In the genomic region with DNA sequence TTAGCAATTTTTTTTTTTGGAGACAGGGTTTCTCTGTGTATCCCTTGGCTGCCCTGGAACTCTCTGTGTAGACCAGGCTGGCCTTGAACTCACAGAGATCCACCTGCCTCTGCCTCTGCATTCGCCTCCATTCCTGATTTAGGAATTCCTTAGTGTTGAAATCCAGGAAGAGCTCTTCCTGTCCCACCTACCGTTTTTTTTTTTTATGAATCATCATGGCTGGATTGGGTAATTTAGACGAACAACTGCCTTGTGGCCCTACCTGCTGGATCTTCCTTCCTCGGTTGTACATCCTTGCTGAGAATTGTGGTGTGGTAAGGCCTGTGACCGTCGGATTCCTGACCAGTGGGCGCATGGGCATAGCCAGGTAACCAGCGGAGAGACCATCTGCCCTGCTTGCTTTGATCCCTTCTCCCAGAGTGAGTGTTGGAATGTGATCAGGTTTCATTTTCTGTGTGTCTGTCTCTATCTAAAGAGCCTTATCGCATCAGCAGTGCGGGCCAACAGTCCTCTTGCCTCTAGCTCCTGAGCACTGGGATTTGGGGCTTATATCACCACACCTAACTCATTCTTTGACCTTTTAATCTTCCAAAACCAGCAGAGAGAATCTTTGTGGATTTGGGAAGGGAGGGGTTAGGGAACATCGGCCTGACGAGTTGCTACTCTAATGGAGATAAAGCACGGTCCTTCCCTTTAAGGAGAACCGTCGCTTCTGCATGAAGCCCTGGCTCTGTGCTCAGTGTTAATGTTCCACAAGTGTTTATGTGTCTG, we compare ENCODE assay signal across 10 mouse cellular contexts. TPM values are rescaled to one million over a fixed set of nuclear protein-coding genes. Genes with fewer than 3 reads are reported as not detected.
A peak's percentile ranks its signal among the peaks of the same experiment; 100 is the strongest.
DNase-seq lines count a peak whose midpoint lies in the region; ATAC-seq and TF ChIP-seq lines count a peak whose summit lies in the region.
"Had no signal": no experiment of that assay in that cellular context is flagged by ENCODE, and none has a peak within 500 bp of the region (broad histone marks: within the 10 kb centered on the region; RNA-seq: fewer than 3 reads in every experiment).

No protein-coding gene starts in this region.

- no peak for TF ChIP-seq POLR2A in MEL (IDR thresholded peaks at IDR 0.05; ENCODE audit: control insufficient read depth in 1 of 2, insufficient read depth in 1 of 2, low read depth in 1 of 2, low read length in 2 of 2, poor library complexity in 1 of 2)

- WGBS in kidney, embryonic 15.5 days: 71% methylated on average over 15 of the region's 15 CpGs
- 68% methylated on average over 15 of the region's 15 CpGs for WGBS in liver, embryonic 16.5 days (ENCODE audit: insufficient replicate concordance)
- 89% methylated on average over 15 of the region's 15 CpGs for WGBS in midbrain, embryonic 16.5 days

- TF ChIP-seq EP300 in MEL (IDR thresholded peaks at IDR 0.05; ENCODE audit: low read depth in 1 of 2, low read length in 2 of 2): peak; percentile 61 to 77

- no peaks in the 10 kb centered on the region for H3K27me3 ChIP-seq in kidney, embryonic 15.5 days
- H3K27me3 ChIP-seq in MEL (ENCODE audit: control insufficient read depth in 1 of 2, insufficient read depth in 2 of 2, low read length in 2 of 2): no peaks in the 10 kb centered on the region
- H3K27me3 ChIP-seq in liver, embryonic 16.5 days (ENCODE audit: control insufficient read depth, insufficient read depth, low read depth, low read length): no peaks in the 10 kb centered on the region
- H3K27me3 ChIP-seq in midbrain, embryonic 16.5 days (ENCODE audit: control insufficient read depth, insufficient read depth, low read depth, low read length): no peaks in the 10 kb centered on the region

- peaks cover 35% of the 10 kb centered on the region for H3K4me1 ChIP-seq in kidney, embryonic 15.5 days
- H3K4me1 ChIP-seq in MEL (ENCODE audit: control insufficient read depth in 1 of 2, insufficient read depth in 2 of 2, low read length in 2 of 2): peaks cover 17 to 34% of the 10 kb centered on the region in 2 experiments
- H3K4me1 ChIP-seq in liver, embryonic 16.5 days (ENCODE audit: control insufficient read depth, low read depth, low read length): peaks cover 41% of the 10 kb centered on the region
- H3K4me1 ChIP-seq in midbrain, embryonic 16.5 days (ENCODE audit: control insufficient read depth, insufficient read depth, low read length): no peaks in the 10 kb centered on the region

- TF ChIP-seq CTCF in MEL (IDR thresholded peaks at IDR 0.05 in 2 of 3, conservative IDR thresholded peaks at IDR 0.05 in 1 of 3; ENCODE audit: control insufficient read depth in 1 of 3, insufficient read depth in 1 of 3, low read depth in 2 of 3, low read length in 3 of 3, poor library complexity in 1 of 3, severe bottlenecking in 1 of 3): no peak

- H3K27ac ChIP-seq in kidney, embryonic 15.5 days: peak overlapping the region; percentile 73
- peak overlapping the region; percentile 82 for H3K27ac ChIP-seq in MEL (ENCODE audit: control insufficient read depth, low read depth, low read length)
- H3K27ac ChIP-seq in liver, embryonic 16.5 days (ENCODE audit: low read length): 0 out of 2 replicates have a peak overlapping the region, but pooled peaks have one; percentile 25
- no peak overlapping the region for H3K27ac ChIP-seq in midbrain, embryonic 16.5 days (ENCODE audit: low read length)
- H3K27ac ChIP-seq: hindbrain, embryonic 14.5 days had no signal

- no peak for TF ChIP-seq RAD21 in MEL (IDR thresholded peaks at IDR 0.05; ENCODE audit: low read depth, low read length)

- no peaks in the 10 kb centered on the region for H3K79me2 ChIP-seq in MEL (ENCODE audit: control insufficient read depth, insufficient read depth, low read length, poor library complexity)

- no peaks in the 10 kb centered on the region for H3K9me3 ChIP-seq in kidney, embryonic 15.5 days (replicated peaks)
- no peaks in the 10 kb centered on the region for H3K9me3 ChIP-seq in MEL (replicated peaks; ENCODE audit: insufficient read depth, low read length)
- H3K9me3 ChIP-seq in liver, embryonic 16.5 days (replicated peaks; ENCODE audit: control insufficient read depth, low read length): no peaks in the 10 kb centered on the region
- H3K9me3 ChIP-seq in midbrain, embryonic 16.5 days (replicated peaks; ENCODE audit: control insufficient read depth, low read length, poor library complexity, severe bottlenecking): no peaks in the 10 kb centered on the region

- 0 out of 2 replicates have a peak, but pooled peaks have one; percentile 22 for ATAC-seq in kidney, embryonic 15.5 days (replicated peaks; ENCODE audit: low FRiP score)
- ATAC-seq in liver, embryonic 16.5 days (ENCODE audit: low read depth): no peak
- no peak for ATAC-seq in midbrain, embryonic 16.5 days

- 0 out of 2 replicates have a peak overlapping the region, but pooled peaks have one; percentile 5 for H3K4me2 ChIP-seq in kidney, embryonic 15.5 days
- no peak overlapping the region for H3K4me2 ChIP-seq in liver, embryonic 16.5 days (ENCODE audit: low read depth, low read length)
- H3K4me2 ChIP-seq in midbrain, embryonic 16.5 days (ENCODE audit: low read length): no peak overlapping the region
- H3K4me2 ChIP-seq: hindbrain, embryonic 14.5 days had no signal

- H3K36me3 ChIP-seq in kidney, embryonic 15.5 days: no peaks in the 10 kb centered on the region
- H3K36me3 ChIP-seq in MEL (ENCODE audit: control insufficient read depth in 1 of 2, insufficient read depth in 2 of 2, low read length in 2 of 2): peaks cover 0 to 29% of the 10 kb centered on the region in 2 experiments; a peak in 2 of 4 replicates
- H3K36me3 ChIP-seq in liver, embryonic 16.5 days (ENCODE audit: control insufficient read depth, insufficient read depth): peaks cover 3% of the 10 kb centered on the region; the same call in 1 of the 2 replicates
- no peaks in the 10 kb centered on the region for H3K36me3 ChIP-seq in midbrain, embryonic 16.5 days (ENCODE audit: control insufficient read depth, insufficient read depth, low read length)

- H3K9ac ChIP-seq in kidney, embryonic 15.5 days: no peak overlapping the region
- peak overlapping the region; percentile 29 for H3K9ac ChIP-seq in MEL (ENCODE audit: control insufficient read depth, low read depth, low read length, poor library complexity, severe bottlenecking)
- H3K9ac ChIP-seq in liver, embryonic 16.5 days (ENCODE audit: low read depth, low read length): no peak overlapping the region
- no peak overlapping the region for H3K9ac ChIP-seq in midbrain, embryonic 16.5 days (ENCODE audit: low read depth, low read length)
- H3K9ac ChIP-seq: hindbrain, embryonic 14.5 days had no signal

- no peak for DNase-seq in kidney, postnatal 10 days
- no peak for DNase-seq in MEL (ENCODE audit: low read depth, low spot score)
- peak; percentile 84 for DNase-seq in cerebellum, adult 8-10 months
- no peak for DNase-seq in adrenal gland, postnatal 14 days
- DNase-seq: right cerebral cortex, postnatal 25 days; thymus, postnatal 14 days had no signal

- H3K4me3 ChIP-seq in kidney, embryonic 15.5 days (replicated peaks): no peak overlapping the region
- peak overlapping the region; percentile 15 to 30 for H3K4me3 ChIP-seq in MEL (ENCODE audit: control insufficient read depth in 1 of 2, insufficient read depth in 1 of 2, low read depth in 2 of 2, low read length in 2 of 2)
- no peak overlapping the region for H3K4me3 ChIP-seq in liver, embryonic 16.5 days (ENCODE audit: low read depth, low read length)
- H3K4me3 ChIP-seq in midbrain, embryonic 16.5 days (ENCODE audit: low read depth, low read length): no peak overlapping the region

TF ChIP-seq in MEL, 35 proteins besides CTCF, POLR2A, EP300 and RAD21 (continues in another document):
- TF ChIP-seq TBP (IDR thresholded peaks at IDR 0.05; ENCODE audit: low read depth, low read length): no peak
- TF ChIP-seq CHD2 (IDR thresholded peaks at IDR 0.05; ENCODE audit: low read length): no peak
- TF ChIP-seq ZKSCAN1 (IDR thresholded peaks at IDR 0.05; ENCODE audit: low read depth, low read length): no peak
- TF ChIP-seq MEF2A (IDR thresholded peaks at IDR 0.05; ENCODE audit: extremely low read depth, insufficient replicate concordance, low read depth, low read length, poor library complexity, severe bottlenecking): no peak
- TF ChIP-seq POLR2AphosphoS2 (IDR thresholded peaks at IDR 0.05; ENCODE audit: low read length): no peak
- no peak for TF ChIP-seq MAZ (IDR thresholded peaks at IDR 0.05; ENCODE audit: low read depth, low read length)
- TF ChIP-seq MAFK (IDR thresholded peaks at IDR 0.05; ENCODE audit: borderline replicate concordance, low read depth, low read length): no peak; the same call in 1 of the 2 replicates
- TF ChIP-seq NELFE (IDR thresholded peaks at IDR 0.05; ENCODE audit: low read depth, low read length): no peak; the same call in 1 of the 2 replicates

RNA-seq across cellular contexts. Expression of gene St3gal2, which starts 21.1 kb away (rescaled TPM):
- polyA plus RNA-seq in kidney, embryonic 15.5 days (2015; fragmentation: Nextera tagmentation; extraction: Ambion mirVana): 25.2 and 27.4 TPM in 2 replicates
- total RNA-seq in MEL (2012; rRNA removed): 4.0 and 5.2 TPM in 2 replicates
- 10 to 100 TPM in 1 of 2 experiments, not detected in 1; 18.0 TPM for polyA plus RNA-seq in MEL (2012; ENCODE audit: insufficient read depth in 1 of 2, insufficient read length in 2 of 2, low read depth in 1 of 2, low replicate concordance in 2 of 2, missing spikeins in 1 of 2)
- polyA plus RNA-seq in liver, embryonic 16.5 days (2015; fragmentation: Nextera tagmentation; extraction: Ambion mirVana): 21.0 and 23.7 TPM in 2 replicates
- 18.5 and 21.6 TPM in 2 replicates for total RNA-seq in adrenal gland, postnatal 14 days (2021)
- 25.9 and 26.8 TPM in 2 replicates for polyA plus RNA-seq in midbrain, embryonic 16.5 days (2015; fragmentation: Nextera tagmentation; extraction: Ambion mirVana)

RNA-seq across cellular contexts. Expression of gene Fuk, which starts 38.6 kb away (rescaled TPM):
- polyA plus RNA-seq in kidney, embryonic 15.5 days (2015; fragmentation: Nextera tagmentation; extraction: Ambion mirVana): 12.0 and 13.3 TPM in 2 replicates
- 8.3 and 9.1 TPM in 2 replicates for total RNA-seq in MEL (2012; rRNA removed)
- 10 to 100 TPM in 1 of 2 experiments, not detected in 1; 10.6 TPM for polyA plus RNA-seq in MEL (2012; ENCODE audit: insufficient read depth in 1 of 2, insufficient read length in 2 of 2, low read depth in 1 of 2, low replicate concordance in 2 of 2, missing spikeins in 1 of 2)
- 2.7 and 2.9 TPM in 2 replicates for polyA plus RNA-seq in liver, embryonic 16.5 days (2015; fragmentation: Nextera tagmentation; extraction: Ambion mirVana)
- 7.6 and 10.4 TPM in 2 replicates for total RNA-seq in adrenal gland, postnatal 14 days (2021)
- polyA plus RNA-seq in midbrain, embryonic 16.5 days (2015; fragmentation: Nextera tagmentation; extraction: Ambion mirVana): 6.3 and 7.3 TPM in 2 replicates

RNA-seq across cellular contexts. Expression of gene Ddx19a, which starts 56.7 kb away (rescaled TPM):
- 14.5 and 15.5 TPM in 2 replicates for polyA plus RNA-seq in kidney, embryonic 15.5 days (2015; fragmentation: Nextera tagmentation; extraction: Ambion mirVana)
- total RNA-seq in MEL (2012; rRNA removed): 17.0 and 17.3 TPM in 2 replicates
- 100 to 1,000 TPM in 1 of 2 experiments, 10 to 100 TPM in 1; 59.0 to 168 TPM for polyA plus RNA-seq in MEL (2012; ENCODE audit: insufficient read depth in 1 of 2, insufficient read length in 2 of 2, low read depth in 1 of 2, low replicate concordance in 2 of 2, missing spikeins in 1 of 2)
- 8.5 and 8.8 TPM in 2 replicates for polyA plus RNA-seq in liver, embryonic 16.5 days (2015; fragmentation: Nextera tagmentation; extraction: Ambion mirVana)
- total RNA-seq in adrenal gland, postnatal 14 days (2021): 47.4 and 54.0 TPM in 2 replicates
- polyA plus RNA-seq in midbrain, embryonic 16.5 days (2015; fragmentation: Nextera tagmentation; extraction: Ambion mirVana): 10.2 and 10.4 TPM in 2 replicates

Comparison
In these comparisons a context has a peak if more than half of its experiments do, and no peak if none do; other contexts are left out.
1. H3K4me3 ChIP-seq: peak in MEL (2 of 2); none in kidney, embryonic 15.5 days (single experiment), liver, embryonic 16.5 days (single experiment) and midbrain, embryonic 16.5 days (single experiment).